Mouse (Mus musculus) forebrain, postnatal 0 days (tissue): ENCODE measurements around the gene Ssbp3. TPM values are rescaled to one million over a fixed set of nuclear protein-coding genes. Genes with fewer than 3 reads are reported as not detected.

Source experiments
- ATAC-seq: fragments of 200-750 bp; cut with Nextera tagmentation; 2 replicates; pipeline ENCODE4 v1.8.0; 2017; ENCODE audit warnings: mild to moderate bottlenecking, moderate library complexity
- DNase-seq: peaks from one replicate; pipeline ENCODE4 v3.0.0-alpha.2; 2015
- H3K27ac ChIP-seq: fragments of 300-500 bp; sonication (generic); 2 replicates; pipeline ENCODE4 v1.5.1; 2014; ENCODE audit warnings: low read depth, mild to moderate bottlenecking, antibody characterized with exemption, low read length, moderate library complexity, mixed read lengths
- H3K27me3 ChIP-seq: fragments of 300-500 bp; sonication (generic); 2 replicates; pipeline ENCODE4 v1.6.1; 2014; ENCODE audit warnings: mild to moderate bottlenecking, low read length, mixed read lengths; ENCODE audit not compliant: insufficient read depth
- H3K36me3 ChIP-seq: fragments of 300-500 bp; sonication (generic); 2 replicates; pipeline ENCODE4 v1.6.1; 2014; ENCODE audit warnings: mild to moderate bottlenecking, moderate library complexity; ENCODE audit not compliant: insufficient read depth
- H3K4me1 ChIP-seq: fragments of 300-500 bp; sonication (generic); 2 replicates; pipeline ENCODE4 v1.6.1; 2014; ENCODE audit warnings: antibody characterized with exemption; ENCODE audit not compliant: insufficient read depth
- H3K4me2 ChIP-seq: fragments of 300-500 bp; sonication (generic); 2 replicates; pipeline ENCODE4 v1.6.1; 2014; ENCODE audit warnings: low read depth, mild to moderate bottlenecking, moderate library complexity
- H3K4me3 ChIP-seq: fragments of 300-500 bp; sonication (generic); 2 replicates; pipeline ENCODE4 v1.5.1; 2014; ENCODE audit warnings: low read depth, low read length, mixed read lengths
- H3K9ac ChIP-seq: fragments of 300-500 bp; sonication (generic); 2 replicates; pipeline ENCODE4 v1.6.1; 2014; ENCODE audit warnings: mild to moderate bottlenecking
- H3K9me3 ChIP-seq: fragments of 300-500 bp; sonication (generic); 2 replicates; pipeline ENCODE4 v1.6.1; 2016; ENCODE audit warnings: low read length
- CTCF ChIP-seq: sonication (generic); IDR thresholded peaks from 2 replicates; pipeline ENCODE4 v1.5.1; 2016; ENCODE audit warnings: antibody characterized with exemption, control low read depth, low read depth
- WGBS: fragments of 180-500 bp; shearing (Covaris S2); extraction: QIAGEN DNeasy Blood & Tissue Kit; methylation state at CpG from one replicate; pipeline ENCODE4 v1.1.7; 2014; 5-methylcytosine and 5-hydroxymethylcytosine counted together
- polyA plus RNA-seq: library from polyadenylated mRNA; unstranded; fragments of >200 nt; fragmentation: Nextera tagmentation; extraction: Ambion mirVana; gene quantifications from 2 replicates; pipeline ENCODE4 v1.2.1, GENCODE M21; 2015
- total RNA-seq: library from RNA; depleted of rRNA; stranded (reverse); fragments of >200 nt; gene quantifications from 2 replicates; pipeline ENCODE4 v1.2.3, GENCODE M21; 2014

Ssbp3 gene
- total and polyA plus RNA-seq, 2 experiments from 2014 or later = 117 to 137 TPM

DNA sequence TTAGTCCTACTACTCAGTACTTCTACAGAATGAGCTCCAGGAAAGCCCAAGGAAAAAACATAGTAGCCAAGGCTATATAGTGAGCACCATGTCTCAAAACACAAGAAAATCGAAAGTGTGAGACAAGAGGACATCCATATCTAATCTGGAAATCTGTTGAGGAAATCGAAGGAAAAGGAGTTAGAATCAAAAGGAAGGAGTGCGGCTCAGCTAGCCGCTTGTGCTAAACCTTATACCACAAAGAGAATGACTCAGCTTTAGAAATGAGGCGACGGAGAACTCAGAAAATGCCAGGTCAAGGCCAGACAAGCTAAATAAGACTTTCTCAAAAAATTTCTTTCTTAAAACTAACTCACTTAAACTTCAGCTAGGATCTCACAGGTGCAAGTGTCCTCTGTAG lies 131.8 kb downstream of the Ssbp3 start:
- no peaks in the 10 kb centered on the region for H3K4me1 ChIP-seq
- H3K27ac ChIP-seq = no peak overlapping the region
- H3K9ac ChIP-seq = no peak overlapping the region
- H3K9me3 ChIP-seq = no peaks in the 10 kb centered on the region
- peaks cover 61% of the 10 kb centered on the region for H3K36me3 ChIP-seq
- H3K27me3 ChIP-seq = no peaks in the 10 kb centered on the region
- H3K4me3 ChIP-seq = no peak overlapping the region
- TF ChIP-seq CTCF = no peak
- DNase-seq (no peak), ATAC-seq (no peak)
- 93% methylated on average over 6 of the region's 6 CpGs for WGBS
- no peak overlapping the region for H3K4me2 ChIP-seq

DNA sequence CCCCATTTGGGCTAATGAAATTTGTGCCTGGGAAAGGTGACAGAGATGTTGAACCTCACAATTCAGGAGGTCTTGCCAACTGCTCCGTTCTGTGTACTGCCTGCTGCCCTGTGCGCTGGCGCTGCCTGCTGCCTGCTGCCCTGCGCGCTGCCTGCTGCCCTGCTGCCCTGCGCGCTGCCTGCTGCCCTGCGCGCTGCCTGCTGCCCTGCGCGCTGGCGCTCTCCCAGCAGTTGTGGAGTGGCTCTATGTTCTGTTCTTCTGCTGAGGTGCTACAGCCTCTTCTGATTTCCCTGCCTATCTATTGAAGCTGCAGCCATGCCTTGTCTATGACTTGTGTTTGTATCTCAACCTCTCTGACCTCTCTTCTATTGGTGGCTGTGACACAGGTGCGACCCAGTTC lies 134.7 kb downstream of the Ssbp3 start:
- no peak for ATAC-seq
- Histone ChIP-seq H3K9me3 (no peaks in the 10 kb centered on the region), H3K4me1 (no peaks in the 10 kb centered on the region), H3K4me2 (no peak overlapping the region), H3K27me3 (no peaks in the 10 kb centered on the region), H3K4me3 (no peak overlapping the region), H3K27ac (no peak overlapping the region), H3K36me3 (peaks cover 56% of the 10 kb centered on the region), H3K9ac (no peak overlapping the region)
- DNase-seq = no peak
- no peak for TF ChIP-seq CTCF
- 95% methylated on average over 13 of the region's 13 CpGs for WGBS

DNA sequence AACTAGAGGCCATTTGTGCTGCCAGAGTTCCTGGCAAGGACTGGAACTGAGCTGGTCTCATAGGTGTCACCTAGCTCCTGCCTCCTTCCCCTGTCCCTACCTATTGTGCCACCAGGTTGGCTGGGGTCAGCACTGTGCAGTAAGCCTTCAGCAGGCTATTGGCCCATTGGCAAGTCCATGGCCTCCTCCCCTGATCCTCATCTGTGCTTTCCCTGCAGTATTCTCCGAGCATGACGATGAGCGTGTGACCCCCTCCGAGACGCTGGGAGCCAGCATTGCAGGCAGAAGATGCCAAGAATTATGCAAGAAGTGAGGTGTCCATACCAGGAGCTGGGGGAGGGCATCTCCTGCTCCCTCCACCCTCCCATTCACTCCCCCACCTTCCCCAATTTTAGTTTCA lies 137.3 kb downstream of the Ssbp3 start:
- Histone ChIP-seq H3K4me3 (no peak overlapping the region), H3K4me2 (no peak overlapping the region), H3K9ac (no peak overlapping the region), H3K9me3 (no peaks in the 10 kb centered on the region), H3K4me1 (no peaks in the 10 kb centered on the region), H3K27ac (no peak overlapping the region), H3K36me3 (peaks cover 42% of the 10 kb centered on the region), H3K27me3 (no peaks in the 10 kb centered on the region)
- no peak for TF ChIP-seq CTCF
- 84% methylated on average over 5 of the region's 5 CpGs for WGBS
- DNase-seq (no peak), ATAC-seq (no peak)

DNA sequence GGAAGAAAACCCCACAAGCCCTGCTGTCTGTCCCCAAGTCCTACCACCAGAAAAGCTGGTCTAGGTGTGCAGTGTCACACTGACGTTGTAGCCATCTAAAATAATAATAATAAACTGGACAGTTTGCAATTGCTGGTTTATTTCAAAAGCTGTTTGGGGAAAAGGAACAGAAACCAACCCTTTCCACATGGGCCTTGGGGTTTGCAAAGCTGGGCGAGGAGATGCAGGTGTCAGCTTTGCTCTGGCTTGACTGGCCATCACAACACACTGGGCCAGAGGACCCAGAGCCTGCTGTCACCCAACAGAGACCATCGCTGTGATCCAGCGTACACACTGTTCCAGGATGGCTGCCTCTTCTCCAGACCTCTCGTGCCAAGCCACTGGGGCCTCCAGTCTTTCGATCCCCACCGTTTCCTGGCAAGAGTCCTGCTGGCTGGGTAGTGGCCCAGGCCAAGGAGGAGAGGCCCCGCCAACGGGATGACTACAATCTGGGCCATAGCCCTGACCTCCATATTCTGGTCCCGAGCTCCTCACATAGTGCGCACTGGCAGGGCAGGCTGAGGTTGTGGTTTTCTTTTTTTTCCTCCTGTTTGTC lies 138.2 kb downstream of the Ssbp3 start:
- Histone ChIP-seq H3K9ac (no peak overlapping the region), H3K27ac (no peak overlapping the region), H3K9me3 (no peaks in the 10 kb centered on the region), H3K36me3 (peaks cover 37% of the 10 kb centered on the region), H3K4me2 (no peak overlapping the region), H3K4me3 (no peak overlapping the region), H3K27me3 (no peaks in the 10 kb centered on the region), H3K4me1 (no peaks in the 10 kb centered on the region)
- ATAC-seq (no peak; the same call in 1 of the 2 replicates), DNase-seq (no peak)
- whole genome bisulfite sequencing = 74% methylated on average over 11 of the region's 11 CpGs
- no peak for TF ChIP-seq CTCF

DNA sequence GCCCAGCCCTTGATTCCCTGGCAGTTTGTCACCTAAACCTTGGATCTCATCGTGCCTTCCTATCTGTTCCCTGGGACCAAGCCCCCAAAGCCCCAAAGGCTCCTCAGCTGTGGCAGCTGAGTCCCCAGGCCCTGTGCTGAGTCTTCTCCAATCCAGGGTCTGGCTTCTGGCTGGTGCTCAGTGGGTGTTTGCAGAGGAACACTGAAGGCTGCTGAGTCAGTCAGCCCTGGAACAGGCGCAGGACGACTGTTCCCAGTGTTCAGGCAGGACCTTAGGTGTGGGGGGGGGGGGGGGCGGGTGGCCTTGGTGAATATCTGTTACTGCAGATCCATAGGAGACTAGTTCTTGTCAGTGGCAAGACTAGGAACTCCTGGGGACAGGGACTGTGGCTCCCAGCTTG lies 141.4 kb downstream of the Ssbp3 start:
- no peaks in the 10 kb centered on the region for H3K9me3 ChIP-seq
- no peak for DNase-seq
- no peak overlapping the region for H3K4me2 ChIP-seq
- H3K4me1 ChIP-seq = no peaks in the 10 kb centered on the region
- ATAC-seq = 0 out of 2 replicates have a peak, but pooled peaks have one; percentile 10
- no peak overlapping the region for H3K27ac ChIP-seq
- TF ChIP-seq CTCF = no peak
- no peak overlapping the region for H3K4me3 ChIP-seq
- no peaks in the 10 kb centered on the region for H3K27me3 ChIP-seq
- no peak overlapping the region for H3K9ac ChIP-seq
- H3K36me3 ChIP-seq = peaks cover 33% of the 10 kb centered on the region
- 50% methylated on average over 4 of the region's 4 CpGs for WGBS

DNA sequence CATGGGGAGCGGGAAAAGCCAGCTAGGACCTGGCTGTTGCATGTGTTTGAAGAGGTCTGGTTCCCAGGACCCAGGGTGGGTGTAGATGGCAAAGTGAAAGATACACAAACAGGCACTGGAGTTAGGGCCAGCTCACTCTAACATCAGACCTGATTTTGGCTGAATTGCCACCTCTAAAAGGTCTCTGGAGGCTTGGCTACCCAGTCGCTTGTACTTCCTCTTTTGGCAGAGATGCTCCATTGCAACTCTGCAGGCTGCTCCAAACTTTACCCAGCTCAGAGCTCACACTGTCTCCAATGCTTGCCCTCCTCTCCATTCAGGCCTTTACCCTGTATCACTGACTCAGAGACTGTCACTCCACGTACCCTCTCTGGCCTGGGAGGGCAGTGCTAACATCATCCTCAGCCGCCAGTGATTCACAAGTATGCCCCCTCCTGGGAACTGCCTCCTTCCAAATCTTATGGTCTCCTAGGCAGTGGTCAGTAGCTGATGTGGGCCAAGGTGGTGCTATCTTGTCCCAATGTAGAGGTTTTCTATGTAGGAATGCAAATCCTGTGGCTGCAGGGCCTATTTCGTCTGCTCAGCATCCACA lies 142.6 kb downstream of the Ssbp3 start:
- Histone ChIP-seq H3K4me3 (no peak overlapping the region), H3K27me3 (no peaks in the 10 kb centered on the region), H3K4me2 (no peak overlapping the region), H3K4me1 (no peaks in the 10 kb centered on the region), H3K36me3 (peaks cover 33% of the 10 kb centered on the region), H3K9ac (no peak overlapping the region), H3K9me3 (no peaks in the 10 kb centered on the region), H3K27ac (no peak overlapping the region)
- WGBS = 42% methylated on average over 5 of the region's 5 CpGs
- TF ChIP-seq CTCF = no peak
- no peak for DNase-seq
- no peak for ATAC-seq

DNA sequence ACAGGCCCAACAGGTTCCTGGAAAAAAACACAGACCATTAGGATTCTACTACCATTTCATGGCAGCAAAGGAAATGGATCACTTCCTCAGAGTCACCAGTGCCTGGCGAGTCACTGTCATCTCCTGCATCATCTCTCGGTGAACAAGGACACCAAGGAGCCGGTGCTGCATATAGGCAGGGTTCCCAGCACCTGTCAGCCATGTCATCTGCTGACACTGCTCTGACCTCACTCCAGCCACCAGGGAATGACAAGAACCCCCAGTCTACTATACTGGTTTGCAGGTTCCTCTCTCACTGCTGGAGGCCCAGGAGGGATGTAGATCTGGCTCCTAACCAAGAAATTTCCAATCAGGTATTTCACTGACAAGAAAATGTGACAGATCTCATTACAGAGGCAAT lies 145.6 kb downstream of the Ssbp3 start:
- whole genome bisulfite sequencing = 83% methylated on average over 3 of the region's 3 CpGs

More for the DNA sequence above, 145.6 kb downstream of the Ssbp3 start:
- no peak for TF ChIP-seq CTCF
- H3K36me3 ChIP-seq = peaks cover 52% of the 10 kb centered on the region
- DNase-seq (no peak), ATAC-seq (no peak)
- no peak overlapping the region for H3K27ac ChIP-seq
- no peaks in the 10 kb centered on the region for H3K4me1 ChIP-seq
- no peaks in the 10 kb centered on the region for H3K9me3 ChIP-seq
- no peak overlapping the region for H3K4me2 ChIP-seq
- H3K4me3 ChIP-seq = no peak overlapping the region
- H3K9ac ChIP-seq = no peak overlapping the region
- H3K27me3 ChIP-seq = no peaks in the 10 kb centered on the region
